Mouse (Mus musculus) spleen, adult 2 months (tissue): Measurements from ENCODE around the gene Tubb5. TPM values are rescaled to one million over a fixed set of nuclear protein-coding genes. Genes with fewer than 3 reads are reported as not detected.

ENCODE experiments used
- DNase-seq, 2 experiments: peaks; one replicate each; pipeline versions ENCODE4 v3.0.0 to v3.0.0-alpha.2; 2012 to 2021; ENCODE audit warnings: low spot score in 2 of 2, low read depth in 1 of 2
- H3K27ac ChIP-seq: fragments of 200-500 bp; 2 replicates; pipeline ENCODE4 v1.5.1; 2012; ENCODE audit warnings: low read length, inconsistent platforms; ENCODE audit not compliant: insufficient read depth
- H3K27me3 ChIP-seq: fragments of 200-500 bp; 2 replicates; pipeline ENCODE4 v1.6.1; 2012; ENCODE audit warnings: mild to moderate bottlenecking, moderate library complexity, low read length, inconsistent platforms; ENCODE audit not compliant: control insufficient read depth, insufficient read depth
- H3K36me3 ChIP-seq: fragments of 200-500 bp; 2 replicates; pipeline ENCODE4 v1.6.1; 2012; ENCODE audit warnings: mild to moderate bottlenecking, low read length, inconsistent platforms; ENCODE audit not compliant: control insufficient read depth, insufficient read depth
- H3K4me1 ChIP-seq: fragments of 200-500 bp; 2 replicates; pipeline ENCODE4 v1.6.1; 2011; ENCODE audit warnings: inconsistent platforms; ENCODE audit not compliant: control insufficient read depth, insufficient read depth, insufficient read length
- H3K4me3 ChIP-seq: fragments of 200-500 bp; 2 replicates; pipeline ENCODE4 v1.5.1; 2011; ENCODE audit warnings: mild to moderate bottlenecking, inconsistent platforms; ENCODE audit not compliant: insufficient read depth, insufficient read length; ENCODE audit errors: extremely low read depth
- CTCF ChIP-seq: fragments of 200-500 bp; IDR thresholded peaks from 2 replicates; pipeline ENCODE4 v1.5.1; 2011; ENCODE audit warnings: mild to moderate bottlenecking, inconsistent platforms; ENCODE audit not compliant: insufficient read depth, insufficient read length, insufficient replicate concordance; ENCODE audit errors: extremely low read depth
- POLR2A ChIP-seq: fragments of 200-500 bp; IDR thresholded peaks from 2 replicates; pipeline ENCODE4 v1.6.1; 2011; ENCODE audit warnings: low read depth, low read length, inconsistent platforms
- WGBS: fragments of 180-500 bp; shearing (Covaris S2); methylation state at CpG from one replicate; pipeline ENCODE4 v1.1.7; 2018; 5-methylcytosine and 5-hydroxymethylcytosine counted together
- polyA plus RNA-seq: library from polyadenylated mRNA; depleted of rRNA; stranded (reverse); fragments of >200 nt; gene quantifications from 2 replicates; pipeline ENCODE4 v1.2.3, GENCODE M21; 2012; rRNA removed

The Tubb5 gene
- polyA plus RNA-seq, 1 experiment, result 305 TPM

- DNase-seq, result no peak
- no peaks in the 10 kb centered on the region for H3K36me3 ChIP-seq
- no peaks in the 10 kb centered on the region for H3K27me3 ChIP-seq
- no peak overlapping the region for H3K4me3 ChIP-seq
- no peaks in the 10 kb centered on the region for H3K4me1 ChIP-seq
- TF ChIP-seq POLR2A, result no peak
- TF ChIP-seq CTCF, result no peak
- H3K27ac ChIP-seq, result no peak overlapping the region
- 91% methylated on average over 4 of the region's 4 CpGs for WGBS
These were observed 47.2 kb downstream of the Tubb5 start for GRCm38 (mm10) chr17:35790933-35791332.

DNA sequence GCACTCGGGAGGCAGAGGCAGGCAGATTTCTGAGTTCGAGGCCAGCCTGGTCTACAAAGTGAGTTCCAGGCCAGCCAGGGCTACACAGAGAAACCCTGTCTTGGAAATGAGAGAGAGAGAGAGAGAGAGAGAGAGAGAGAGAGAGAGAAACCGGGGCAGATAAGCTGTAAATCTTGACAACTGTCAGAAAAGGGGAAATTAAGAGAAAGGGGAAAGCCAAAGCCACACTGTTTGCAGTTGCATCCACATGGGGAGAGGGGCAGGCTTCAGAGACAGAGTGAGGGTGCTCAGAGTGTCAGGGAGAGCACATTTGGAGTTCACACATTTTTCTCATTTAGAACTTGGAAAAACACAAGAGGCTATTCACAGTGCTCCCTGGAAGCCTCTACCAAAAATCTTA is 50.1 kb downstream of the Tubb5 start:
- Histone ChIP-seq H3K4me3 (no peak overlapping the region), H3K36me3 (no peaks in the 10 kb centered on the region), H3K27ac (no peak overlapping the region), H3K27me3 (no peaks in the 10 kb centered on the region), H3K4me1 (no peaks in the 10 kb centered on the region)
- TF ChIP-seq CTCF (no peak), POLR2A (no peak)
- WGBS, result 39% methylated on average over 3 of the region's 3 CpGs
- DNase-seq, result no peak

- H3K36me3 ChIP-seq, result no peaks in the 10 kb centered on the region
- H3K4me3 ChIP-seq, result no peak overlapping the region
- TF ChIP-seq CTCF, result no peak
- no peak for TF ChIP-seq POLR2A
- no peaks in the 10 kb centered on the region for H3K4me1 ChIP-seq
- no peak for DNase-seq
- no peak overlapping the region for H3K27ac ChIP-seq
- H3K27me3 ChIP-seq, result no peaks in the 10 kb centered on the region
These were observed 50.6 kb downstream of the Tubb5 start for GRCm38 (mm10) chr17:35787493-35787892.

- H3K36me3 ChIP-seq, result no peaks in the 10 kb centered on the region
- H3K27me3 ChIP-seq, result no peaks in the 10 kb centered on the region
- no peak overlapping the region for H3K4me3 ChIP-seq
- TF ChIP-seq POLR2A (no peak), CTCF (no peak)
- H3K27ac ChIP-seq, result no peak overlapping the region
- 80% methylated on average over 4 of the region's 4 CpGs for WGBS
- no peaks in the 10 kb centered on the region for H3K4me1 ChIP-seq
- no peak for DNase-seq
These were observed 53.0 kb downstream of the Tubb5 start for GRCm38 (mm10) chr17:35785140-35785539.

DNA sequence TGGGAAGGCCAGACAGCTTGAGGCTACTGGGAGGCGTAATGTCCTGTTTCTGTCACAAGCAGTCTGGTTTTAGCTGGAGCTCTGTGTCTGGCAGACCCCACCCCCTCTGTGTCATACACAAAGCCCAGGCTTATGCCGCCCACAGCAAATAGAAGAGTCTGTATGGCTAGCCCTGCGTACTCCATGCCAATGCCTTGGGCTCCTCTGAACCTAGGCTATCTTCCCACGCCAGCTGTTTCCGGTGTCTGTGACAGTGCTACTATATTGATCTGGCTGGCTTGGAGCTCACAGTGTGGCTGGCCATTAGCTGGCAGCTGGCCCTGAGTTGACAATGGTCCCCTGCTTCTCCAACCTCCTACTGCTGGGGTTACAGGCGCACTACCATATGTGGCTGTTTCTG is 54.2 kb downstream of the Tubb5 start:
- Histone ChIP-seq H3K4me1 (no peaks in the 10 kb centered on the region), H3K27me3 (no peaks in the 10 kb centered on the region), H3K36me3 (no peaks in the 10 kb centered on the region), H3K4me3 (no peak overlapping the region), H3K27ac (no peak overlapping the region)
- 82% methylated on average over 6 of the region's 6 CpGs for WGBS
- no peak for TF ChIP-seq POLR2A
- DNase-seq, result no peak

Other genes with a start within 250 kb of the Tubb5 start
- not detected in 2 replicates for gene Sfta2, start 236.8 kb downstream of the Tubb5 start, polyA plus RNA-seq
- not detected in 2 replicates for gene Gm9573, start 211.7 kb downstream of the Tubb5 start, polyA plus RNA-seq
- not detected in 2 replicates for gene Mucl3, start 194.6 kb downstream of the Tubb5 start, polyA plus RNA-seq
- gene Vars2, start 170.7 kb downstream of the Tubb5 start, polyA plus RNA-seq, result 28.9 and 37.3 TPM in 2 replicates
- 21.7 and 23.5 TPM in 2 replicates for gene Gtf2h4, start 164.6 kb downstream of the Tubb5 start, polyA plus RNA-seq
- gene Ddr1, start 133.7 kb downstream of the Tubb5 start, polyA plus RNA-seq, result 27.0 and 38.7 TPM in 2 replicates
- gene Ier3, start 16.6 kb downstream of the Tubb5 start, polyA plus RNA-seq, result 3.7 and 5.1 TPM in 2 replicates
- gene Flot1, start 15.1 kb downstream of the Tubb5 start, polyA plus RNA-seq, result 29.9 and 35.8 TPM in 2 replicates
- gene Mdc1, start 3.2 kb upstream of the Tubb5 start, polyA plus RNA-seq, result 10.8 and 11.6 TPM in 2 replicates
- gene Nrm, start 23.0 kb upstream of the Tubb5 start, polyA plus RNA-seq, result 58.5 and 84.2 TPM in 2 replicates
- 144 and 155 TPM in 2 replicates for gene Ppp1r18, start 27.3 kb upstream of the Tubb5 start, polyA plus RNA-seq
- 79.1 and 85.7 TPM in 2 replicates for gene Dhx16, start 41.5 kb upstream of the Tubb5 start, polyA plus RNA-seq
- gene 2310061I04Rik, start 59.1 kb upstream of the Tubb5 start, polyA plus RNA-seq, result 35.4 and 39.9 TPM in 2 replicates
- 24.3 and 34.8 TPM in 2 replicates for gene Atat1, start 71.8 kb upstream of the Tubb5 start, polyA plus RNA-seq
- gene Mrps18b, start 78.1 kb upstream of the Tubb5 start, polyA plus RNA-seq, result 39.5 and 45.1 TPM in 2 replicates
- gene Ppp1r10, start 78.1 kb upstream of the Tubb5 start, polyA plus RNA-seq, result 26.1 and 27.1 TPM in 2 replicates
- 65.1 and 79.6 TPM in 2 replicates for gene Abcf1, start 131.5 kb upstream of the Tubb5 start, polyA plus RNA-seq
- 28.9 and 33.9 TPM in 2 replicates for gene Gnl1, start 141.5 kb upstream of the Tubb5 start, polyA plus RNA-seq
- 19.3 and 24.3 TPM in 2 replicates for gene Prr3, start 141.9 kb upstream of the Tubb5 start, polyA plus RNA-seq
- gene H2-T24, start 182.3 kb upstream of the Tubb5 start, polyA plus RNA-seq, result 19.1 and 19.2 TPM in 2 replicates
- gene H2-T23, start 194.5 kb upstream of the Tubb5 start, polyA plus RNA-seq, result 344 and 382 TPM in 2 replicates
- gene H2-T22, start 204.4 kb upstream of the Tubb5 start, polyA plus RNA-seq, result 60.3 and 61.9 TPM in 2 replicates
- gene Gm6034, start 204.7 kb upstream of the Tubb5 start, polyA plus RNA-seq, result 0.08 and 0.22 TPM in 2 replicates
- 0.08 and 0.19 TPM in 2 replicates for gene Gm11127, start 220.1 kb upstream of the Tubb5 start, polyA plus RNA-seq